Mouse (Mus musculus): Measurements from ENCODE around the gene Col6a1. TPM values are rescaled to one million over a fixed set of nuclear protein-coding genes. Genes with fewer than 3 reads are reported as not detected.

Gene Col6a1
- total RNA-seq, 2 experiments from 2014 or later = 228 to 231 TPM

GRCm38 (mm10) chr10:76724231-76724736 lies 1.7 kb downstream of the Col6a1 start:
- DNase-seq = no peak

GRCm38 (mm10) chr10:76722751-76723450 lies 3.1 kb downstream of the Col6a1 start:
- no peak for DNase-seq

- no peak for DNase-seq
These were observed 4.2 kb downstream of the Col6a1 start for GRCm38 (mm10) chr10:76721746-76722145.

GRCm38 (mm10) chr10:76721216-76721615 lies 4.8 kb downstream of the Col6a1 start:
- DNase-seq = no peak

- no peak for DNase-seq
These were observed 8.3 kb downstream of the Col6a1 start for GRCm38 (mm10) chr10:76717631-76718030.

GRCm38 (mm10) chr10:76717026-76717425 lies 8.9 kb downstream of the Col6a1 start:
- no peak for DNase-seq

- no peak for DNase-seq
These were observed 11.7 kb downstream of the Col6a1 start for GRCm38 (mm10) chr10:76714303-76714702.

- DNase-seq = no peak
These were observed 13.5 kb downstream of the Col6a1 start for GRCm38 (mm10) chr10:76712500-76712899.

GRCm38 (mm10) chr10:76711331-76711730 lies 14.6 kb downstream of the Col6a1 start:
- no peak for DNase-seq

GRCm38 (mm10) chr10:76708465-76708864 lies 17.5 kb downstream of the Col6a1 start:
- DNase-seq = no peak

GRCm38 (mm10) chr10:76707584-76707983 lies 18.4 kb downstream of the Col6a1 start:
- no peak for DNase-seq

- DNase-seq = no peak
These were observed 19.0 kb downstream of the Col6a1 start for GRCm38 (mm10) chr10:76707001-76707400.

GRCm38 (mm10) chr10:76704358-76704757 lies 21.6 kb downstream of the Col6a1 start:
- no peak for DNase-seq

GRCm38 (mm10) chr10:76701446-76701845 lies 24.5 kb downstream of the Col6a1 start:
- DNase-seq = no peak

GRCm38 (mm10) chr10:76699816-76700215 lies 26.2 kb downstream of the Col6a1 start:
- DNase-seq = no peak

GRCm38 (mm10) chr10:76695283-76695885 lies 30.6 kb downstream of the Col6a1 start:
- DNase-seq = no peak

- no peak for DNase-seq
These were observed 31.2 kb downstream of the Col6a1 start for GRCm38 (mm10) chr10:76694765-76695164.

GRCm38 (mm10) chr10:76693446-76693845 lies 32.5 kb downstream of the Col6a1 start:
- no peak for DNase-seq

- no peak for DNase-seq
These were observed 40.4 kb downstream of the Col6a1 start for GRCm38 (mm10) chr10:76685451-76686017.

- no peak for DNase-seq
These were observed 42.0 kb downstream of the Col6a1 start for GRCm38 (mm10) chr10:76683977-76684376.

- no peak for DNase-seq
These were observed 42.5 kb downstream of the Col6a1 start for GRCm38 (mm10) chr10:76683461-76683860.

GRCm38 (mm10) chr10:76681882-76682281 lies 44.1 kb downstream of the Col6a1 start:
- DNase-seq = no peak

Measured in adrenal gland, postnatal 10 days (tissue).